Mouse (Mus musculus) embryonic fibroblast, embryonic 13.5 days (primary cell): ENCODE results near the gene Ampd3.

Experiments used
- CTCF ChIP-seq: IDR thresholded peaks from 2 replicates; pipeline ENCODE4 v1.5.1; 2011; ENCODE audit warnings: mild to moderate bottlenecking, control low read depth, low read length, moderate library complexity, borderline replicate concordance; ENCODE audit not compliant: insufficient read depth
- POLR2A ChIP-seq: IDR thresholded peaks from 2 replicates; pipeline ENCODE4 v1.6.1; 2011; ENCODE audit warnings: low read depth, mild to moderate bottlenecking, control low read depth, low read length, moderate library complexity

DNA sequence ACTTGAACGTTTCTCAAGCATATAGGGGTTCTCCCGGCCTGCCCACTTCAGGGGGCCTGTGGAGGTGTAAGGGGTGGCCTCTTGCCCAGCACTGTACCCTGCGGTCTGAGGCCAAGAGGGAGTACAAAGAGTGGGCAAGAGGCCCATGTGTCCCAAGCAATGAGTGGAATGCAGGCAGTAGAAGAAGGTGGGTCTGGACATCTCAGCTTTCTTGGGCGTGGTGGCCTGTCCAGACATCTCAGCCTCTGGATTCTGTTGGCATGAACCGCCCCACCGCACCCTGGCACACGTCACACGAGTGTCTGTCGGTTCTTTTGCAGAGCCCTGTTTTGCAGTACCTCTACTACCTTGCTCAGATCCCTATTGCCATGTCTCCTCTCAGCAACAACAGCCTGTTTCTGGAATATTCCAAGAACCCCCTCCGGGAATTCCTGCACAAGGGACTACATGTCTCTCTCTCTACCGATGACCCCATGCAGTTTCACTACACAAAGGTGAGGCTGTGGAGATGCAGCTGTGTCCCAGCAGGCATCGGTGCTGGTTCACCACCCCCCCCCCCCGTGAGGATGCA, 39.5 kb downstream of the Ampd3 start:
- no peak for TF ChIP-seq CTCF
- no peak for TF ChIP-seq POLR2A
